Mouse (Mus musculus): Measurements from ENCODE around the gene Flvcr2. TPM values are rescaled to one million over a fixed set of nuclear protein-coding genes. Genes with fewer than 3 reads are reported as not detected.

Gene Flvcr2
- polyA plus RNA-seq, 1 experiment from 2014 or later = 6.3 TPM

- H3K4me3 ChIP-seq (ENCODE audit: low read length) = no peak overlapping the region
- H3K27me3 ChIP-seq (replicated peaks; ENCODE audit: control insufficient read depth, insufficient read depth, low read length) = no peaks in the 10 kb centered on the region
- ATAC-seq = no peak
- H3K9ac ChIP-seq (ENCODE audit: low read depth, low read length) = no peak overlapping the region
- 93% methylated on average over 7 of the region's 7 CpGs for WGBS
- H3K36me3 ChIP-seq (ENCODE audit: control insufficient read depth, insufficient read depth, low read length) = 0 out of 2 replicates have a peak, but pooled peaks cover 3% of the 10 kb centered on the region
- no peaks in the 10 kb centered on the region for H3K9me3 ChIP-seq (ENCODE audit: control insufficient read depth, low read length)
- H3K27ac ChIP-seq (ENCODE audit: low read depth, low read length) = no peak overlapping the region
- H3K4me2 ChIP-seq (ENCODE audit: low read length) = no peak overlapping the region
- no peaks in the 10 kb centered on the region for H3K4me1 ChIP-seq (ENCODE audit: control insufficient read depth, insufficient read depth, low read depth, low read length)
Measured at GRCm38 (mm10) chr12:85857300-85857699, 111.0 kb downstream of the Flvcr2 start.

DNA sequence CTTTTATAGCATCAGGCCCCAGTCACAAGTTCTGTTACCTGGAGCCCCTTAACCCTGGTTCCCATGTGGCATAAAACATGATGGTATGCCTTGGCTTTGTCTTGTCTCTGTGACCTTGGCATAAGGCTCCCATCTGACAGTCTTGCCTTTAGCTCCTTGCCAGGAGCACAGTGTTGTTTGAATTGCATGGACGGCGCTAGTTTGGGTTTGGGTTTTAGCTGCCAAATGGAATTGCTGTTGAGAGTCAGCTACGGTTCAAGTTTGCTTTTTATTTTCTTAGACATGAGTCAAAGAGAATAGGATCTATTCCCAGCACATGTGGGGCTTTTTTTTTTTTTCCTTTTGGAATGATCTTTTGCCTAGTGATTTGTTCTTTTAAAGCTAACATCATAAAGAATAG is 112.8 kb downstream of the Flvcr2 start:
- Histone ChIP-seq H3K4me2 (ENCODE audit: low read length) (no peak overlapping the region), H3K4me1 (ENCODE audit: control insufficient read depth, insufficient read depth, low read depth, low read length) (no peaks in the 10 kb centered on the region; the same call in 1 of the 2 replicates), H3K36me3 (ENCODE audit: control insufficient read depth, insufficient read depth, low read length) (0 out of 2 replicates have a peak, but pooled peaks cover 5% of the 10 kb centered on the region), H3K27me3 (replicated peaks; ENCODE audit: control insufficient read depth, insufficient read depth, low read length) (no peaks in the 10 kb centered on the region), H3K4me3 (ENCODE audit: low read length) (no peak overlapping the region), H3K9ac (ENCODE audit: low read depth, low read length) (no peak overlapping the region), H3K9me3 (ENCODE audit: control insufficient read depth, low read length) (no peaks in the 10 kb centered on the region), H3K27ac (ENCODE audit: low read depth, low read length) (no peak overlapping the region)
- WGBS = 72% methylated on average over 3 of the region's 3 CpGs
- no peak for ATAC-seq

DNA sequence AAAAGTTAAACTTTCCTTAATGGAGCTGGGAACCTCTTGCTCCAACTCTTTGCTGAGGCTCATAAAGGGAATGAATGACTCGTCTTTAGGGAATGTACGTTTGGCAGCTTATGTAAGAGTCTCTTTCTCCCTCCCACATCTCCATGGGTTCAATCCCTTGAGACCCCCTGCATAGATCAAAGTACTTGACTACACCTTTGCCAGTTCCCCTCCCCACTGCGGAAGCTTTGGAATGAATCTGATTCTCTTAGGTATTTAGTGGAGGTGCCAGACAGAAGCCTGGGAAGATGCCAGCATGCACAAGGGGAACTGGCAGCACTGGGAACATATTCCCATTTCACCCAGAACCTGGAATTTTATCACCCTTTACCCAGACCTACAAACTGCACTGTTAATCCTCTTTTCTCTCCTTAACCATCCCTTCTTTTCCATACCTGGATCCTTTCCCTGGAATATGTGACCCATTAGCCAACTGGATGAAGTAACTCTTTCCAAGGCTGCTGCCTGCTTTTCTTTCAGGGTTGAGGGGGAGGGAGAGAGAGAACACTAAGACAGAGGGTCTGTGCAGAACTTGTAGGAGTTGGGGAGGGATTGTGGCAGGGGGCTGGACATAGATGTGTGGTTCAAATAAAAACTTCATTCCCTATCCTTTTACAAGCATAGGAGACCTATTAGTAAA is 113.3 kb downstream of the Flvcr2 start:
- no peak overlapping the region for H3K4me3 ChIP-seq (ENCODE audit: low read length)
- no peaks in the 10 kb centered on the region for H3K27me3 ChIP-seq (replicated peaks; ENCODE audit: control insufficient read depth, insufficient read depth, low read length)
- H3K36me3 ChIP-seq (ENCODE audit: control insufficient read depth, insufficient read depth, low read length) = 0 out of 2 replicates have a peak, but pooled peaks cover 5% of the 10 kb centered on the region
- no peak overlapping the region for H3K27ac ChIP-seq (ENCODE audit: low read depth, low read length)
- H3K4me1 ChIP-seq (ENCODE audit: control insufficient read depth, insufficient read depth, low read depth, low read length) = no peaks in the 10 kb centered on the region; the same call in 1 of the 2 replicates
- 47% methylated on average over 3 of the region's 3 CpGs for WGBS
- no peaks in the 10 kb centered on the region for H3K9me3 ChIP-seq (ENCODE audit: control insufficient read depth, low read length)
- no peak for ATAC-seq
- H3K9ac ChIP-seq (ENCODE audit: low read depth, low read length) = no peak overlapping the region
- H3K4me2 ChIP-seq (ENCODE audit: low read length) = no peak overlapping the region

- Histone ChIP-seq H3K27ac (ENCODE audit: low read depth, low read length) (no peak overlapping the region), H3K4me3 (ENCODE audit: low read length) (no peak overlapping the region), H3K36me3 (ENCODE audit: control insufficient read depth, insufficient read depth, low read length) (0 out of 2 replicates have a peak, but pooled peaks cover 4% of the 10 kb centered on the region), H3K9me3 (ENCODE audit: control insufficient read depth, low read length) (no peaks in the 10 kb centered on the region), H3K27me3 (replicated peaks; ENCODE audit: control insufficient read depth, insufficient read depth, low read length) (no peaks in the 10 kb centered on the region), H3K9ac (ENCODE audit: low read depth, low read length) (no peak overlapping the region), H3K4me1 (ENCODE audit: control insufficient read depth, insufficient read depth, low read depth, low read length) (no peaks in the 10 kb centered on the region; the same call in 1 of the 2 replicates), H3K4me2 (ENCODE audit: low read length) (no peak overlapping the region)
- peak; percentile 65 for ATAC-seq
- WGBS = 43% methylated on average over 2 of the region's 2 CpGs
Measured at GRCm38 (mm10) chr12:85862514-85862913, 116.2 kb downstream of the Flvcr2 start.

Small RNAs within 50 kb of the gene (microRNA-seq; reads per million reads assigned to microRNA genes)
- not detected for gene Gm47285

Other genes starting within 250 kb of the Flvcr2 start
- gene Jdp2, start 147.5 kb upstream of the Flvcr2 start, polyA plus RNA-seq (2015; fragmentation: Nextera tagmentation; extraction: Ambion mirVana) = 0.26 and 0.56 TPM in 2 replicates
- 1.2 and 1.3 TPM in 2 replicates for gene Batf, start 59.9 kb upstream of the Flvcr2 start, polyA plus RNA-seq (2015; fragmentation: Nextera tagmentation; extraction: Ambion mirVana)
- 109 and 114 TPM in 2 replicates for gene Erg28, start 78.0 kb downstream of the Flvcr2 start, polyA plus RNA-seq (2015; fragmentation: Nextera tagmentation; extraction: Ambion mirVana)
- 11.0 and 12.6 TPM in 2 replicates for gene Ttll5, start 78.1 kb downstream of the Flvcr2 start, polyA plus RNA-seq (2015; fragmentation: Nextera tagmentation; extraction: Ambion mirVana)